Mouse (Mus musculus): Measurements from ENCODE around the gene Pgls. TPM values are rescaled to one million over a fixed set of nuclear protein-coding genes. Genes with fewer than 3 reads are reported as not detected.
A peak's percentile ranks its signal among the peaks of the same experiment; 100 is the strongest.

Pgls gene
- 199 and 201 TPM in 2 replicates for polyA plus RNA-seq (2014; fragmentation: Nextera tagmentation; extraction: Ambion mirVana)

DNA sequence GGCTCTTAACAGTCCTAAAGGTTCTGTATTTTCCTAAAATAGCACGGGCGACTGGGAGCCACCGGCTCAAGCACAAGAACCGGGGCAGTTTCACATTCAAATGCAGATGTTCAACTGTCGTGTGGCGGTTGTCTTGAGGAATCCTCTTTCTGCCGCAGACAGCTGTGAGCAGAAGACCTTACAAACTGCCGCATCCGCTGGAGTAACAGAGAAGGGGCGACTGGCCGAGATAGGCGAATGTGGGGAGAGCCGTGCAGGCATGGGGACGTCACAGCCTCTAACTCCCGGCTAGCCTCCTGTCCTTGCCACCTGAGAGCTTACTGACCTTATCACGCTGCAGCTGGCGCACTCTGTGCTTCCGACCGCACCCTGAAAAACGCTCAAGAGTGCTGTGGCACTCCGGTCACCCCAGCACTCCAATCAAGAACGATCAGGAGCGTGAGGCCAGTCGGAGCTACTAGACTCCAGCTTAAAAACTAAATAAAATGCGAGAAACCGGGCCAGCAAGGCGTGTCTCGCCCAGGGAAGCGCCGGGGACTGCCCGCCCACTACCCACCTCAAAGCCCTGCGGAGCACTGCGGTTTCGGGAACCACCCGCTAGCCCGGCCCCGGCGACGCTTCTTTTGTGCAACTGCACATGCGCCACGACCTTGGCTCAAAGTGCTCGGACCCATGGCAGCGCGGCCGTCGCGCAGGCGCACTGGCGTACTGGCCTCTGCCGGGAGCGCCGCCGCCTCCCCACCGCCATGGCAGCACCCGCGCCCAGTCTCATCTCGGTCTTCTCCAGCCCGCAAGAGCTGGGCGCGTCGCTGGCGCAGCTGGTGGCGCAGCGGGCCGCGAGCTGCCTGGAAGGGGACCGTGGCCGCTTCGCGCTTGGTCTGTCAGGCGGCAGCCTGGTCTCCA, at the start of gene Pgls:
Gene Pgls (plus strand): TSS at position 706 of the 903 bp plus-strand sequence.
- no peaks in the 10 kb centered on the region for H3K27me3 ChIP-seq (ENCODE audit: control insufficient read depth, insufficient read depth, low read length)
- peak within 1 kb of the TSS; percentile 95 for H3K9ac ChIP-seq (ENCODE audit: low read length)
- H3K4me1 ChIP-seq (ENCODE audit: control insufficient read depth in 2 of 2, insufficient read depth in 2 of 2, low read length in 2 of 2): peaks cover 8 to 17% of the 10 kb centered on the region in 2 experiments
- no peaks in the 10 kb centered on the region for H3K9me3 ChIP-seq (ENCODE audit: control insufficient read depth, low read length)
- H3K4me2 ChIP-seq (ENCODE audit: low read length): peak within 1 kb of the TSS; percentile 90
- H3K4me3 ChIP-seq (ENCODE audit: control insufficient read depth in 1 of 2, insufficient read depth in 1 of 2, low read depth in 1 of 2, low read length in 2 of 2): peak within 1 kb of the TSS; percentile 60 to 68
- peak within 1 kb of the TSS; percentile 93 to 96 for H3K27ac ChIP-seq (replicated peaks in 1 of 2; ENCODE audit: control insufficient read depth in 1 of 2, insufficient read depth in 1 of 2, low read depth in 2 of 2, low read length in 2 of 2)
- peaks cover 11% of the 10 kb centered on the region; the same call in 1 of the 2 replicates for H3K36me3 ChIP-seq (ENCODE audit: control insufficient read depth, insufficient read depth, low read length)
- under 1% methylated on average over 71 of the region's 71 CpGs for WGBS
- ATAC-seq (ENCODE audit: insufficient number of reproducible peaks, insufficient read depth, low FRiP score, low read depth): peak; percentile 89

DNA sequence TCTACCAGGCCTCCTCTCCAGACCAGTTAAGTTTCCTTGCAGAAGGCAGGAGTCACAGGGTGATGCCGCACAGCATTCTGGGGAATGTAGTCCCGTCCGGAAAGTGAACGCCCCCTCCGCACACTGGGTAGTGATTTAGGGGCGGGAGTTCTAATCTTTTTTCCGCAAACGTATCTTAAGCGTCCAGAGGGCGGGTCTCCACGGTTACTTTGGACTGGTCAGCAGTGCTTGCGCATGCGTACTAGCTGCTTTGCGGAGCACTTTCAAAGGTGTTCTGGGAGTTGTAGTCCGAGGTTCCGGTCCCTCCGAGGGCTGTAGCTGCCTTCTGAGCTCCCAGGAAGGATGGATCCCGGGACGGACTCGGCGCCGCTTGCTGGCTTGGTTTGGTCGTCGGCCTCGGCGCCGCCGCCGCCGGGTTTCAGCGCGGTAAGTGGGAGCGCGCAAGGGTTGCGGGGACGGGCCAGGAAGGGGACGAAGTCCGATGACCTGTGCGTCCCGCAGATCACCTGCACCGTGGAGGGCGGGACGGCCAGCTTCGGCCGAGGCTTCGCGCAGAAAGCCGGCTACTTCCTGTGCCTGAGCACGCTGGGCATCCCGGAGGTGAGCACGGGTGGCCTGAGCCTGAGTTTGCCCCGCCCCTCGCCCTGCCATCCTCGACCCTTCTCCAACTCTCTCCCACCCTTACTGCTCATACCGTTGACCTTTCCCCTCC, 49.2 kb upstream of the Pgls start, which contains the start of gene Mvb12a:
Gene Mvb12a (plus strand): TSS at position 291 of the 712 bp plus-strand sequence.
- Histone ChIP-seq H3K27ac (replicated peaks in 1 of 2; ENCODE audit: control insufficient read depth in 1 of 2, insufficient read depth in 1 of 2, low read depth in 2 of 2, low read length in 2 of 2) (peak within 1 kb of the TSS; percentile 47 to 57; a peak in 3 of 4 replicates), H3K36me3 (ENCODE audit: control insufficient read depth, insufficient read depth, low read length) (peaks cover 23% of the 10 kb centered on the region), H3K4me2 (ENCODE audit: low read length) (peak within 1 kb of the TSS; percentile 85), H3K4me3 (ENCODE audit: control insufficient read depth in 1 of 2, insufficient read depth in 1 of 2, low read depth in 1 of 2, low read length in 2 of 2) (peak within 1 kb of the TSS; percentile 69 to 89), H3K4me1 (ENCODE audit: control insufficient read depth in 2 of 2, insufficient read depth in 2 of 2, low read length in 2 of 2) (peaks cover 5 to 6% of the 10 kb centered on the region in 2 experiments; a peak in 2 of 4 replicates), H3K27me3 (ENCODE audit: control insufficient read depth, insufficient read depth, low read length) (no peaks in the 10 kb centered on the region), H3K9ac (ENCODE audit: low read length) (peak within 1 kb of the TSS; percentile 80), H3K9me3 (ENCODE audit: control insufficient read depth, low read length) (no peaks in the 10 kb centered on the region)
- peak; percentile 90 for ATAC-seq (ENCODE audit: insufficient number of reproducible peaks, insufficient read depth, low FRiP score, low read depth)
- under 1% methylated on average over 51 of the region's 55 CpGs for WGBS

DNA sequence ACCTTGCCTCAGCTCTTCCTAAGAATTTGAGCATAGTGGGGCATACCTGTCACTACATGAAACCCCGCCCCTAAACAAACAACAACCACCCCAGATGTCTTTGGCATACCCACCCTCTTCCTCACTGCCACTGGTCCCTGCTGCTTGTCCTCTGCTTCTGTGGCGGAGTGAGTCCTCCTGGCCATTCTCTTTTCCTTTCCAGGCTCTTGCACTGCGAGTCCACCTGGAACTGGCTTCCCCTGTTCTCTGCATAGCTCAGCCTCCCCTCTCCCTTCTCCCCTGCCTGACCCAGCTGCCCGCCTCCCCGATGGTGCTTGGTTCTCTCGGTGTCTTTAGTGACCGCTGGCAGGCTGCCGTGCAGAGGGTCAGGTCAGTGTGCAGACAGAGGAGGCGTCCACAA, 48.2 kb upstream of the Pgls start:
- ATAC-seq (ENCODE audit: insufficient number of reproducible peaks, insufficient read depth, low FRiP score, low read depth): no peak
- Histone ChIP-seq H3K4me1 (ENCODE audit: control insufficient read depth in 2 of 2, insufficient read depth in 2 of 2, low read length in 2 of 2) (peaks cover 2 to 6% of the 10 kb centered on the region in 2 experiments; a peak in 2 of 4 replicates), H3K4me3 (ENCODE audit: control insufficient read depth in 1 of 2, insufficient read depth in 1 of 2, low read depth in 1 of 2, low read length in 2 of 2) (peak overlapping the region; percentile 69 to 89; a peak in 2 of 4 replicates), H3K9ac (ENCODE audit: low read length) (peak overlapping the region; percentile 80; the same call in 1 of the 2 replicates), H3K27ac (replicated peaks in 1 of 2; ENCODE audit: control insufficient read depth in 1 of 2, insufficient read depth in 1 of 2, low read depth in 2 of 2, low read length in 2 of 2) (no peak overlapping the region), H3K4me2 (ENCODE audit: low read length) (peak overlapping the region; percentile 85), H3K36me3 (ENCODE audit: control insufficient read depth, insufficient read depth, low read length) (peaks cover 33% of the 10 kb centered on the region), H3K9me3 (ENCODE audit: control insufficient read depth, low read length) (no peaks in the 10 kb centered on the region), H3K27me3 (ENCODE audit: control insufficient read depth, insufficient read depth, low read length) (no peaks in the 10 kb centered on the region)
- 84% methylated on average over 9 of the region's 9 CpGs for WGBS

DNA sequence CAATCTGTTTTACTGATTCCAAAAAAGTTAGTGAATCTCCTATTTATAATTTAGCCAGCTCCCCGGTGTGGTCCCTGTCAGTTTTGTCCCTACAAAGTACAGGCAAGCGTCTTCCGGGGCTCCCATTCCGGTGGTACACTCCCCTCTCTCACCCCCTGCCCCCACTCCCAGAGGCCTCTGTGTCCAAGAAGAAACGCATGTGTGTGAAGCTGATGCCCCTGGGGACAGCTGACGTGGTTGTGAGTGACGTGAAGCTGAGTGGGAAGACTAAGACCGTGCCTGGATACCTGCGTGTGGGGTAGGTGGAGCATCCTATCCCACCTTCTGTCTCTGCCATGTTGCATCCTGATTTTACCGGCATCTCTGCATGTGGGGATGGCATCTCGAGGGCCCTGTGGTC, 46.9 kb upstream of the Pgls start:
- ATAC-seq (ENCODE audit: insufficient number of reproducible peaks, insufficient read depth, low FRiP score, low read depth): no peak
- Histone ChIP-seq H3K27me3 (ENCODE audit: control insufficient read depth, insufficient read depth, low read length) (no peaks in the 10 kb centered on the region), H3K4me2 (ENCODE audit: low read length) (no peak overlapping the region), H3K9ac (ENCODE audit: low read length) (no peak overlapping the region), H3K36me3 (ENCODE audit: control insufficient read depth, insufficient read depth, low read length) (peaks cover 34% of the 10 kb centered on the region), H3K9me3 (ENCODE audit: control insufficient read depth, low read length) (no peaks in the 10 kb centered on the region), H3K4me3 (ENCODE audit: control insufficient read depth in 1 of 2, insufficient read depth in 1 of 2, low read depth in 1 of 2, low read length in 2 of 2) (no peak overlapping the region), H3K4me1 (ENCODE audit: control insufficient read depth in 2 of 2, insufficient read depth in 2 of 2, low read length in 2 of 2) (peaks cover 2 to 6% of the 10 kb centered on the region in 2 experiments; a peak in 2 of 4 replicates), H3K27ac (replicated peaks in 1 of 2; ENCODE audit: control insufficient read depth in 1 of 2, insufficient read depth in 1 of 2, low read depth in 2 of 2, low read length in 2 of 2) (no peak overlapping the region)
- 87% methylated on average over 11 of the region's 11 CpGs for WGBS

DNA sequence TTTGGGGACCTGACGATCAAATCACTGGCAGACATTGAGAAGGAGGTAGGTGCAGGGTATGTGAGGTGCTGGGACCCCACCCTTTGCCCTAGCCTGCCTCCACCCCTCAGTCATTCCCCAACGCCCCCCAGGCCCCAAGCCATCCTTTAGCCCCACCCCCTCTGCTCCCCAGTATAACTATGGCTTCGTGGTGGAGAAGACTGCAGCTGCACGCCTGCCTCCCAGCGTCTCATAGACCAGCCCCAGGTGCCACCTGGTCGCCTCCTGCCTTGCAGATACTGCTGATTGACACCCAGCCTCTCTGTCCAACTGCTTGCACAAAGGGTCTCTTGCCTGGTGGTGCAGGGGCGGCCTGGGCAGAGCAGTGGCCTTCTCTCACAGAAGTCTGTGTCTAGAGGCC, 44.4 kb upstream of the Pgls start:
- Histone ChIP-seq H3K4me3 (ENCODE audit: control insufficient read depth in 1 of 2, insufficient read depth in 1 of 2, low read depth in 1 of 2, low read length in 2 of 2) (no peak overlapping the region), H3K9me3 (ENCODE audit: control insufficient read depth, low read length) (no peaks in the 10 kb centered on the region), H3K9ac (ENCODE audit: low read length) (no peak overlapping the region), H3K4me2 (ENCODE audit: low read length) (no peak overlapping the region), H3K27me3 (ENCODE audit: control insufficient read depth, insufficient read depth, low read length) (no peaks in the 10 kb centered on the region), H3K27ac (replicated peaks in 1 of 2; ENCODE audit: control insufficient read depth in 1 of 2, insufficient read depth in 1 of 2, low read depth in 2 of 2, low read length in 2 of 2) (no peak overlapping the region), H3K36me3 (ENCODE audit: control insufficient read depth, insufficient read depth, low read length) (peaks cover 34% of the 10 kb centered on the region), H3K4me1 (ENCODE audit: control insufficient read depth in 2 of 2, insufficient read depth in 2 of 2, low read length in 2 of 2) (peaks cover 5 to 6% of the 10 kb centered on the region in 2 experiments; a peak in 3 of 4 replicates)
- ATAC-seq (ENCODE audit: insufficient number of reproducible peaks, insufficient read depth, low FRiP score, low read depth): no peak
- WGBS: 80% methylated on average over 7 of the region's 7 CpGs

DNA sequence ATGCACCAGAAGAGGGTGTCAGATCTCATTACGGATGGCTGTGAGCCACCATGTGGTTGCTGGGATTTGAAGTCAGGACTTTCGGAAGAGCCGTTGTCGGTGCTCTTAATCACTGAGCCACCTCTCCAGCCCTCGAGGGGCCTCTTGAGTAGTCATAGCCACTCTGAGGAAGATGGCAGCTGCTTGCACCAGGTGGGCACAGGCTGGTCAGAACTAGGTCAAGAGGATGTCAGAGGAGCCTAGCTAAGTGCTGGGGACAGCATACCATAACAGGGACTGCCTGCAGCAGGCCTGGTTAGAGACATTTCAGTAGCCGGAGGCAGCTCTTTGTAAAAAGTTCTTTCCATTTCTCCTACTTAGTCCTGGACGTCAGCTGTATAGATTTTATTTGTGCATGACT, 41.2 kb upstream of the Pgls start:
- peaks cover 0 to 9% of the 10 kb centered on the region in 2 experiments; a peak in 2 of 4 replicates for H3K4me1 ChIP-seq (ENCODE audit: control insufficient read depth in 2 of 2, insufficient read depth in 2 of 2, low read length in 2 of 2)
- H3K36me3 ChIP-seq (ENCODE audit: control insufficient read depth, insufficient read depth, low read length): peaks cover 29% of the 10 kb centered on the region
- 60% methylated on average over 7 of the region's 7 CpGs for WGBS
- no peak overlapping the region for H3K4me2 ChIP-seq (ENCODE audit: low read length)
- peaks cover 4% of the 10 kb centered on the region; the same call in 1 of the 2 replicates for H3K27me3 ChIP-seq (ENCODE audit: control insufficient read depth, insufficient read depth, low read length)
- H3K4me3 ChIP-seq (ENCODE audit: control insufficient read depth in 1 of 2, insufficient read depth in 1 of 2, low read depth in 1 of 2, low read length in 2 of 2): no peak overlapping the region
- no peak overlapping the region for H3K9ac ChIP-seq (ENCODE audit: low read length)
- no peaks in the 10 kb centered on the region for H3K9me3 ChIP-seq (ENCODE audit: control insufficient read depth, low read length)
- no peak for ATAC-seq (ENCODE audit: insufficient number of reproducible peaks, insufficient read depth, low FRiP score, low read depth)
- no peak overlapping the region for H3K27ac ChIP-seq (replicated peaks in 1 of 2; ENCODE audit: control insufficient read depth in 1 of 2, insufficient read depth in 1 of 2, low read depth in 2 of 2, low read length in 2 of 2)

DNA sequence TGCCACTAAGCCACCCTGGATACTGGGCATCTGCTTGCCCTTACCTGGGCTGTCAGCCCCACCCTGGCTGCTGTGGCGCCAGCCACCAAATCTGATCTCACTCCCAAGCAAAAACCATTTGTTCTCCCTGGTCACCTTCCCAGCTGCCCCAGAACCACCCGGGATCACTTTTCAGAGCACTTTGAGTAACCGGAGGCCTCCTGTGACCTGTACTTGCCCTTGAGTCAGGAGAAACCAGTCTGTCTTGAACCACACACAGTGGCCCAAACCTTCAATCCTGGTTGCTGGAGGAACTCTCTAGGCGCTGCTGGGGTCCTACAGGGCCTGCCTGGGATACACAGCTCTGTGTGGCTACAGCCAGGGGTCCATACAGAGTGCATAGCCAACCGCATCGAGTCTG, 39.2 kb upstream of the Pgls start:
- Histone ChIP-seq H3K27ac (replicated peaks in 1 of 2; ENCODE audit: control insufficient read depth in 1 of 2, insufficient read depth in 1 of 2, low read depth in 2 of 2, low read length in 2 of 2) (no peak overlapping the region), H3K4me1 (ENCODE audit: control insufficient read depth in 2 of 2, insufficient read depth in 2 of 2, low read length in 2 of 2) (peaks cover 0 to 9% of the 10 kb centered on the region in 2 experiments; a peak in 2 of 4 replicates), H3K9me3 (ENCODE audit: control insufficient read depth, low read length) (no peaks in the 10 kb centered on the region), H3K4me3 (ENCODE audit: control insufficient read depth in 1 of 2, insufficient read depth in 1 of 2, low read depth in 1 of 2, low read length in 2 of 2) (no peak overlapping the region), H3K36me3 (ENCODE audit: control insufficient read depth, insufficient read depth, low read length) (peaks cover 11% of the 10 kb centered on the region), H3K4me2 (ENCODE audit: low read length) (no peak overlapping the region), H3K27me3 (ENCODE audit: control insufficient read depth, insufficient read depth, low read length) (peaks cover 23% of the 10 kb centered on the region), H3K9ac (ENCODE audit: low read length) (no peak overlapping the region)
- WGBS: 55% methylated on average over 6 of the region's 6 CpGs
- no peak for ATAC-seq (ENCODE audit: insufficient number of reproducible peaks, insufficient read depth, low FRiP score, low read depth)
